Mouse (Mus musculus) layer of hippocampus, adult 8-10 months (tissue): ENCODE measurements around the gene Ermap. TPM values are rescaled to one million over a fixed set of nuclear protein-coding genes. Genes with fewer than 3 reads are reported as not detected.

Experiments used
- DNase-seq, 2 experiments: peaks; one replicate each; pipeline ENCODE4 v3.0.0; 2022; ENCODE audit warnings: low spot score in 2 of 2
- total RNA-seq, 4 experiments: library from RNA; stranded (reverse); gene quantifications; 2 replicates each; pipeline ENCODE4 v1.2.4; 2022

Ermap gene
- total RNA-seq = under 1 TPM; 0.23 to 0.54 (median 0.28) TPM

- no peak for DNase-seq
Measured at GRCm38 (mm10) chr4:119189864-119190263, at the start of gene Ermap. TSS of gene Ermap (minus strand) at chr4:119190011.

GRCm38 (mm10) chr4:119239181-119239682 lies 49.4 kb upstream of the Ermap start:
- peak in 1 of 2 experiments; percentile 43 for DNase-seq

DNA sequence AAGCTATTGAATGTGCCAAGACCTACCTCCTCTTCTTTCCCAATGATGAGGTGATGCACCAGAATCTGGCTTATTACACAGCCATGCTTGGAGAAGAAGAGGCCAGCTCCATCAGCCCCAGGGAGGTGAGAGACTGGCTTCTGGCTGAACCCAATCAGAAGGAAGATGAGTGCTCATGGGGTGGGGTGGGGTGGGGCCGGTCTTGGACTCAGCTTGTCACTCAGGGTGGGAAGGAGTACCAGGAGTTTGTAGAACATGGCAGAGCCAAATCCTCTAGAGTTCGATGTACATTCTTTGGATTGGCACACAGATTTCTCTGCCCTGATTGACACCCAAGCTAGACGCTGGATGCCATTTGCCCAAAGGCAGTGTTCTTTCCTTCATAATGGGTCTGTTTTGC lies 48.9 kb upstream of the Ermap start:
- no peak for DNase-seq

GRCm38 (mm10) chr4:119234348-119234747 lies 44.5 kb upstream of the Ermap start:
- no peak for DNase-seq

GRCm38 (mm10) chr4:119233256-119233901 lies 43.6 kb upstream of the Ermap start:
- DNase-seq = peak in 1 of 2 experiments; percentile 52

- peak; percentile 99 for DNase-seq
Measured at GRCm38 (mm10) chr4:119232410-119233255, 42.8 kb upstream of the Ermap start, which contains the start of the genes AU022252 and P3h1. TSS of gene AU022252 (minus strand) at chr4:119232712. TSS of gene P3h1 (plus strand) at chr4:119232915.

GRCm38 (mm10) chr4:119226751-119227150 lies 36.9 kb upstream of the Ermap start:
- DNase-seq = no peak

DNA sequence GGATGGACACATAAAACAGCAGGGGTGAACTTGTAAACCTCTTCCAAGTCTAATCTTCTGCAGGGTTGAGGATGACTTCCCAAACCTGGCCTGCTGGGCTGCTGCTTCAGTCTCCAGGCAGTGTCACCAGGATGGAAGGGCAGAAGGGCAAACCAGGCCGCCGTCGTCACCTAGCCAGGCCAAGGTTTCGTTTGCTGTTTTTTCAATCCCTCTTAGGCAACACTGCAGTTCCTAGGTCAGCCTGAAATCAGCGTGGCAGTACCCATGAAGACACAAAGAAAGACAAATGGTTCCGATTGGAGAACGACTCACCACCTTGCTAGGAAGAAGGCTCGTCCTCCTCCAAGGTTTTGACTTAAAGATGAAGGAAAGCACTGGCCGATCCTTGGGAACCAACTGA lies 35.9 kb upstream of the Ermap start:
- DNase-seq = no peak

DNA sequence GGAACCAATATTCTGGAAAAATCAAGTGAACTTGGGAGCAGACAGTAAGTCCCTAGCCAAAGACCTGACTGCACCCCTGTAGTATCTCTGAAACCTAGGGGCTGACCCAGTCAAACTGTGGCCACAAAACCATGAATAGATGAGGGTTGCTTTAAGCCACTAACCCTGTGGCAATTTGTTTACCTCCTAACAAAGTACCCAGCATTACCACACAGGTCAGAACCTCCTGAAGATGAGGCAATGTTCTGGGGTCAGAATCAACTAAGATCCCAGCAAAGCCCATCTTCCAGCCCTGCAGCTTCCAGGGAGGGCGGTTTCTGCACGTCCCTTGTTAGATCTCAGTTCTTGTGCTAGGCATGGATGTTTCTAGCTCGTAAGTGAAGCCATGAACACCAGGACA lies 34.7 kb upstream of the Ermap start:
- DNase-seq = no peak

GRCm38 (mm10) chr4:119223696-119224095 lies 33.9 kb upstream of the Ermap start:
- DNase-seq = peak in 1 of 2 experiments; percentile 48

GRCm38 (mm10) chr4:119218169-119218568 lies 28.4 kb upstream of the Ermap start, which contains the start of gene Tmem269:
TSS of gene Tmem269 (minus strand) at chr4:119218217.
- DNase-seq = no peak

GRCm38 (mm10) chr4:119216667-119217066 lies 26.9 kb upstream of the Ermap start:
- no peak for DNase-seq

GRCm38 (mm10) chr4:119204672-119205071 lies 14.9 kb upstream of the Ermap start:
- DNase-seq = peak in 1 of 2 experiments; percentile 51

DNA sequence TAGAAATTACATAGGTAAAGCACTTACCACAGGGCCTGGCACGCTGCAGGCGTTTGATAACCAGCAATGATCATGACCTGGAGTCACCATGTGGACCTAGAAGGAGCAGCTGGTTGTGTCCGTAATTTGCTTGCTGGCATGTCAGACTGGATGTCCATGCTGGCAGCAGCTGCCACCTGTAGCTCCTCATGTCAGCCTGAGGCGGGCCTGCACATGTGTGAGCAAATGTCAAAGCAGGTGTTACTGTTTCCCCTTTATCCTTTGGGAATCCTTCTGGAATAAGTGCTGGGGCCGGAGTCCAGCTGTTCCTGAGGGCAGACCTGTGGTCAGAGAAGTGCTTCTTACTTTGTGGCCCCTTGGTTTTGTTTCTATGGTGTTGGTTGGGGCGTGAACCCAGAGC lies 8.3 kb upstream of the Ermap start:
- DNase-seq = no peak

DNA sequence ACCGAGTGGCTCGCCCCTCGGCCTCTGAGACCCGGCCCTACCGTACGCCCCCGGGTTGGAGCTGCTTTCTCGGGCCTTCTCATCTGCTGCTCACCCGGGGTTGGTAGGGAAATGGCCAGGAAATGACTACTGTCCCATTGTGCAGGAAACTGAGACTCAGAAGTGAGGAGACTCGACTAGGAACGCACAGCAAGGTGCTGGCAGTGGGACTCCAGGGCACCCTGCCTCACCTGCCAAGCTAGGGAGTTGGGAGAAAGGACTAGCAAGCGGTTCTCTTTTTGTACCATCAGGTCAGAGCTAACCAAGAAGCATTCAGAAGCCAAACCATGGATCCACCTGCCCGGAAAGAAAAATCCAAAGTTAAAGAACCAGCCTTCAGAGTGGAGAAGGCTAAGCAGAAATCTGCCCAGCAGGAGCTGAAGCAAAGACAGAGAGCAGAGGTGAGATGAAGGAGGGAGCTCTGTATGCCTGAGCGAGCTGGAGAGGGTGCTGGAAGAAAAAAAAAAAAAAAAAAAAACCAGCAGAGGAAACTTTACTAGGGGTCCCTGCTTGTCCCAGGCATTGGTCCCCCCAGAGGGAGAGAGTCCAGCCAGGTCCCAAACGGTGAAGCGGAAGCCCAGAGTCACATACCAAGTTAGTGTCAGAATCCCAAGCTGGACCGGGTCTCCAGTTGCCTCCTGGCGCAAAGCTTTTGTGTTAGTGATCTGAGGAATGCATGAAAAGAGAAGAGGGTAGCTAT lies 5.9 kb upstream of the Ermap start:
- DNase-seq = no peak

- DNase-seq = peak; percentile 53 to 74
Measured at GRCm38 (mm10) chr4:119194909-119195581, 5.2 kb upstream of the Ermap start, which contains the start of gene Svbp. TSS of gene Svbp (plus strand) at chr4:119195306.

DNA sequence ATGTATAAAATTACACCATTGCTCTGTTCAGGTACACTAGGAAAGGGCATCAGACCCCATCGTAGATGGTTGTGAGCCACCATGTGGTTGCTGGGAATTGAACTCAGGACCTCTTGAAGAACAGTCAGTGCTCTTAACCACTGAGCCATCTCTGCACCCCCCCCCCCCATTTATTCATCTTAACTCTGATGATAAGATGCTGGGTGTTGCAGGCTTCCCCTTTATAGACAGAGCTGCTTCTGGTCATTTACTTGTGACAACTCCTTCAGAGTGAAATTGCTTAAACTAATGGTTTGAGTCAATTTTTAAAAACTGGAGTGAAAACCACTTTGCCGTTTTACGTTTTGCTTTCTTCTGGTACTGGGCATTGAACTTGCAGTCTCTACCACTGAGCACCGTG lies 2.9 kb upstream of the Ermap start:
- no peak for DNase-seq

GRCm38 (mm10) chr4:119191273-119191672 lies 1.5 kb upstream of the Ermap start:
- no peak for DNase-seq

GRCm38 (mm10) chr4:119190618-119191017 lies 807 bp upstream of the Ermap start:
- DNase-seq = no peak

DNA sequence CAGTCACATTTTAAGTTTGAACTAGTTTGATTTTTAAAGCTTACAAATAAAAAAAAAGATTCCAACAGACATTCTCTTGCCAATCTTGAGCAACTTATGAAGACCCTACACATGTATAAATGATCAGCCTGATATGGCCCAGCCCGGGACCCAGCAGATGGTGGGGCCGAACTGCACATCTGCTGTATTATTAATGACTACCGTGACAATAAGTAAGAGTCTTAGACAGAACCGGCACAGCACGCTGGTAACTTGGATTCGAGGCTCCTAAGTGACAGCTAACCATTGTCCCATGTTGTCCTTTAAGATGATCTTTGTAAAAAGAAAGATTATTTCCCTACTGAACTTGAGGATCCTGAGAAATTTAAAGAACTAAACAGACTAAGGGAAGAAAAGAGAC lies 419 bp downstream of the Ermap start:
- DNase-seq = no peak
